Mouse (Mus musculus): ENCODE results near the gene Rora.

- no peak for TF ChIP-seq CTCF (IDR thresholded peaks at IDR 0.05; ENCODE audit: low read depth)
- no peak for TF ChIP-seq EP300 (optimal IDR thresholded peaks at IDR 0.05)
Observed at GRCm38 (mm10) chr9:68760876-68761275, 107.3 kb downstream of the Rora start.

Data from stomach, postnatal 0 days (tissue).